Mouse (Mus musculus) ES-E14 (cell line): Measurements from ENCODE around the gene Sox2. TPM values are rescaled to one million over a fixed set of nuclear protein-coding genes. Genes with fewer than 3 reads are reported as not detected.

ENCODE experiments used
- DNase-seq: peaks from one replicate; pipeline ENCODE4 v3.0.0-alpha.2; 2013; ENCODE audit warnings: low read depth, low spot score
- H3K27ac ChIP-seq: 2 replicates; pipeline ENCODE4 v1.5.1; 2012; ENCODE audit warnings: low read depth, mild to moderate bottlenecking, low read length, moderate library complexity, mixed read lengths; ENCODE audit not compliant: poor library complexity, insufficient read depth, severe bottlenecking
- H3K36me3 ChIP-seq: 2 replicates; pipeline ENCODE4 v1.6.1; 2012; ENCODE audit warnings: mild to moderate bottlenecking, low read length, moderate library complexity, mixed read lengths; ENCODE audit not compliant: control insufficient read depth, poor library complexity, insufficient read depth, severe bottlenecking
- H3K4me1 ChIP-seq, 2 experiments: fragments of 150-350 bp in 1 of 2; sonication (generic) in 1 of 2; 2 replicates each; pipeline ENCODE4 v1.6.1; 2012; ENCODE audit warnings: low read length in 2 of 2, mild to moderate bottlenecking in 1 of 2, mixed read lengths in 1 of 2; ENCODE audit not compliant: control insufficient read depth in 2 of 2, insufficient read depth in 2 of 2, poor library complexity in 1 of 2
- H3K4me3 ChIP-seq, 2 experiments: fragments of 150-350 bp in 1 of 2; sonication (generic) in 1 of 2; 2 replicates each; pipeline ENCODE4 v1.5.1; 2012; ENCODE audit warnings: low read length in 2 of 2, low read depth in 1 of 2, mild to moderate bottlenecking in 1 of 2, mixed read lengths in 1 of 2; ENCODE audit not compliant: insufficient read depth in 1 of 2, poor library complexity in 1 of 2, severe bottlenecking in 1 of 2
- H3K9ac ChIP-seq: 2 replicates; pipeline ENCODE4 v1.6.1; 2012; ENCODE audit warnings: low read depth, mild to moderate bottlenecking, low read length, mixed read lengths; ENCODE audit not compliant: poor library complexity, insufficient read depth, severe bottlenecking
- H3K9me3 ChIP-seq: fragments of 150-350 bp; sonication (generic); 2 replicates; pipeline ENCODE4 v1.6.1; 2012; ENCODE audit warnings: low read depth, mild to moderate bottlenecking, low read length; ENCODE audit not compliant: control insufficient read depth, insufficient read depth
- CHD2 ChIP-seq: IDR thresholded peaks from 2 replicates; pipeline ENCODE4 v1.6.1; 2014; ENCODE audit warnings: mild to moderate bottlenecking, low read depth, low read length, inconsistent platforms
- HCFC1 ChIP-seq: IDR thresholded peaks from 2 replicates; pipeline ENCODE4 v1.6.1; 2012; ENCODE audit warnings: low read length, inconsistent platforms, borderline replicate concordance; ENCODE audit not compliant: insufficient read depth
- MAFK ChIP-seq: IDR thresholded peaks from 2 replicates; pipeline ENCODE4 v1.6.1; 2014; ENCODE audit warnings: mild to moderate bottlenecking, low read depth, low read length, inconsistent platforms; ENCODE audit not compliant: insufficient read depth
- ZC3H11A ChIP-seq: IDR thresholded peaks from 2 replicates; pipeline ENCODE4 v1.6.1; 2012; ENCODE audit warnings: low read depth, mild to moderate bottlenecking, inconsistent platforms, low read length, borderline replicate concordance
- ZNF384 ChIP-seq: IDR thresholded peaks from 2 replicates; pipeline ENCODE4 v1.6.1; 2012; ENCODE audit warnings: low read depth, low read length, inconsistent platforms
- in situ Hi-C, 2 experiments: fragments of 600-800 bp; cut with MboI; formaldehyde crosslinking; loops; one replicate each; pipeline ENCODE4 v1.15.1; 2025; ENCODE audit warnings: low sequenced_read_pairs in 2 of 2, inconsistent platforms in 1 of 2; ENCODE audit not compliant: unreplicated experiment in 2 of 2
- total RNA-seq: library from RNA; depleted of rRNA; stranded (reverse); fragments of 300-350 nt; gene quantifications from 2 replicates; pipeline ENCODE4 v1.2.3, GENCODE M21; 2012

The Sox2 gene
- total RNA-seq, 1 experiment: 179 TPM

- no peak for DNase-seq
- Histone ChIP-seq H3K4me1 (peaks cover 4 to 7% of the 10 kb centered on the region in 2 experiments; a peak in 3 of 4 replicates), H3K36me3 (peaks cover 6% of the 10 kb centered on the region), H3K27ac (no peak overlapping the region), H3K9me3 (no peaks in the 10 kb centered on the region), H3K4me3 (peak overlapping the region in 1 of 2 experiments; percentile 6; a peak in 1 of 4 replicates), H3K9ac (no peak overlapping the region)
- in situ Hi-C loops: no loop called here
- TF ChIP-seq ZNF384 (peak; percentile 8; the same call in 1 of the 2 replicates), HCFC1 (no peak)
Measured at GRCm38 (mm10) chr3:34646169-34646568, 4.0 kb upstream of the Sox2 start.

- Histone ChIP-seq H3K36me3 (peaks cover 11% of the 10 kb centered on the region), H3K4me1 (peaks cover 4 to 6% of the 10 kb centered on the region in 2 experiments; a peak in 3 of 4 replicates), H3K9ac (peak overlapping the region; percentile 77; the same call in 1 of the 2 replicates), H3K27ac (peak overlapping the region; percentile 88; the same call in 1 of the 2 replicates), H3K9me3 (no peaks in the 10 kb centered on the region), H3K4me3 (peak overlapping the region; percentile 66 to 70)
- TF ChIP-seq ZNF384: peak; percentile 94
- no peak for TF ChIP-seq HCFC1
- TF ChIP-seq ZC3H11A: peak; percentile 84
- DNase-seq: no peak
- in situ Hi-C loops: no loop called here
Measured at GRCm38 (mm10) chr3:34647688-34648087, 2.5 kb upstream of the Sox2 start.

GRCm38 (mm10) chr3:34648105-34648832, 1.9 kb upstream of the Sox2 start:
- H3K36me3 ChIP-seq: peaks cover 15% of the 10 kb centered on the region
- no peak for DNase-seq
- H3K9ac ChIP-seq: peak overlapping the region; percentile 92
- peak overlapping the region; percentile 88 for H3K27ac ChIP-seq
- H3K4me1 ChIP-seq: peaks cover 4 to 6% of the 10 kb centered on the region in 2 experiments; a peak in 3 of 4 replicates
- TF ChIP-seq ZNF384 (peak; percentile 41; the same call in 1 of the 2 replicates), CHD2 (no peak), HCFC1 (no peak), MAFK (no peak), ZC3H11A (no peak)
- no peaks in the 10 kb centered on the region for H3K9me3 ChIP-seq
- H3K4me3 ChIP-seq: peak overlapping the region; percentile 66 to 70
- in situ Hi-C loops: no loop called here

- Histone ChIP-seq H3K4me3 (peak overlapping the region; percentile 66 to 70), H3K4me1 (peaks cover 0 to 4% of the 10 kb centered on the region in 2 experiments; a peak in 2 of 4 replicates), H3K9ac (peak overlapping the region; percentile 92), H3K9me3 (no peaks in the 10 kb centered on the region), H3K27ac (peak overlapping the region; percentile 88), H3K36me3 (peaks cover 16% of the 10 kb centered on the region)
- in situ Hi-C loops: no loop called here
- no peak for DNase-seq
- no peak for TF ChIP-seq CHD2
- no peak for TF ChIP-seq ZNF384
- TF ChIP-seq MAFK: no peak
- TF ChIP-seq ZC3H11A: no peak
- no peak; the same call in 1 of the 2 replicates for TF ChIP-seq HCFC1
Measured at GRCm38 (mm10) chr3:34648833-34649719, 1.1 kb upstream of the Sox2 start.
